Mouse (Mus musculus): Measurements from ENCODE around the gene Slc2a6. TPM values are rescaled to one million over a fixed set of nuclear protein-coding genes. Genes with fewer than 3 reads are reported as not detected.

Slc2a6 gene
- 35.2 and 39.0 TPM in 2 replicates for polyA plus RNA-seq (2012; rRNA removed)

- peak; percentile 83 to 93 for DNase-seq (ENCODE audit: extremely low spot score in 1 of 2, low spot score in 1 of 2)
Observed at GRCm38 (mm10) chr2:27027618-27028436, at the start of gene Slc2a6. Slc2a6 (minus strand) TSS chr2:27027998.

GRCm38 (mm10) chr2:27075485-27075884, 47.7 kb upstream of the Slc2a6 start:
- DNase-seq (ENCODE audit: extremely low spot score in 1 of 2, low spot score in 1 of 2), result peak in 1 of 2 experiments; percentile 50

- no peak for DNase-seq (ENCODE audit: extremely low spot score in 1 of 2, low spot score in 1 of 2)
Observed at GRCm38 (mm10) chr2:27074804-27075203, 47.0 kb upstream of the Slc2a6 start.

GRCm38 (mm10) chr2:27073407-27073806, 45.6 kb upstream of the Slc2a6 start:
- no peak for DNase-seq (ENCODE audit: extremely low spot score in 1 of 2, low spot score in 1 of 2)

- DNase-seq (ENCODE audit: extremely low spot score in 1 of 2, low spot score in 1 of 2), result no peak
Observed at GRCm38 (mm10) chr2:27071978-27072377, 44.2 kb upstream of the Slc2a6 start, which contains the start of gene Mymk. Mymk (minus strand) TSS chr2:27072179.

- DNase-seq (ENCODE audit: extremely low spot score in 1 of 2, low spot score in 1 of 2), result peak; percentile 86 to 92
Observed at GRCm38 (mm10) chr2:27071137-27071536, 43.3 kb upstream of the Slc2a6 start.

GRCm38 (mm10) chr2:27070247-27070813, 42.5 kb upstream of the Slc2a6 start:
- peak in 1 of 2 experiments; percentile 47 for DNase-seq (ENCODE audit: extremely low spot score in 1 of 2, low spot score in 1 of 2)

GRCm38 (mm10) chr2:27069646-27070045, 41.8 kb upstream of the Slc2a6 start:
- no peak for DNase-seq (ENCODE audit: extremely low spot score in 1 of 2, low spot score in 1 of 2)

- no peak for DNase-seq (ENCODE audit: extremely low spot score in 1 of 2, low spot score in 1 of 2)
Observed at GRCm38 (mm10) chr2:27067996-27068395, 40.2 kb upstream of the Slc2a6 start.

GRCm38 (mm10) chr2:27067124-27067523, 39.3 kb upstream of the Slc2a6 start:
- DNase-seq (ENCODE audit: extremely low spot score in 1 of 2, low spot score in 1 of 2), result no peak

- DNase-seq (ENCODE audit: extremely low spot score in 1 of 2, low spot score in 1 of 2), result no peak
Observed at GRCm38 (mm10) chr2:27059187-27059586, 31.4 kb upstream of the Slc2a6 start.

- DNase-seq (ENCODE audit: extremely low spot score in 1 of 2, low spot score in 1 of 2), result no peak
Observed at GRCm38 (mm10) chr2:27058751-27059150, 31.0 kb upstream of the Slc2a6 start.

- no peak for DNase-seq (ENCODE audit: extremely low spot score in 1 of 2, low spot score in 1 of 2)
Observed at GRCm38 (mm10) chr2:27058251-27058650, 30.5 kb upstream of the Slc2a6 start.

GRCm38 (mm10) chr2:27049408-27049807, 21.6 kb upstream of the Slc2a6 start:
- DNase-seq (ENCODE audit: extremely low spot score in 1 of 2, low spot score in 1 of 2), result no peak

- no peak for DNase-seq (ENCODE audit: extremely low spot score in 1 of 2, low spot score in 1 of 2)
Observed at GRCm38 (mm10) chr2:27045979-27046770, 18.4 kb upstream of the Slc2a6 start.

- no peak for DNase-seq (ENCODE audit: extremely low spot score in 1 of 2, low spot score in 1 of 2)
Observed at GRCm38 (mm10) chr2:27044641-27045040, 16.8 kb upstream of the Slc2a6 start.

- DNase-seq (ENCODE audit: extremely low spot score in 1 of 2, low spot score in 1 of 2), result no peak
Observed at GRCm38 (mm10) chr2:27044166-27044565, 16.4 kb upstream of the Slc2a6 start.

- peak; percentile 68 to 95 for DNase-seq (ENCODE audit: extremely low spot score in 1 of 2, low spot score in 1 of 2)
Observed at GRCm38 (mm10) chr2:27043461-27043860, 15.7 kb upstream of the Slc2a6 start.

GRCm38 (mm10) chr2:27042131-27042844, 14.5 kb upstream of the Slc2a6 start:
- no peak for DNase-seq (ENCODE audit: extremely low spot score in 1 of 2, low spot score in 1 of 2)

GRCm38 (mm10) chr2:27039286-27039685, 11.5 kb upstream of the Slc2a6 start:
- no peak for DNase-seq (ENCODE audit: extremely low spot score in 1 of 2, low spot score in 1 of 2)
